In genomic region chr1:193376478-193377134, GRCm38 (mm10) we compare ENCODE assay signal across 8 mouse cellular contexts. TPM values are rescaled to one million over a fixed set of nuclear protein-coding genes. Genes with fewer than 3 reads are reported as not detected.
DNase-seq lines count a peak whose midpoint lies in the region; ATAC-seq and TF ChIP-seq lines count a peak whose summit lies in the region.

No protein-coding gene starts in this region.

- H3K4me3 ChIP-seq in gastrocnemius, adult 2 months = no peak overlapping the region
- no peak overlapping the region for H3K4me3 ChIP-seq in MEL (ENCODE audit: control insufficient read depth in 1 of 2, insufficient read depth in 1 of 2, low read depth in 2 of 2, low read length in 2 of 2)
- no peak overlapping the region for H3K4me3 ChIP-seq in kidney, embryonic 16.5 days (ENCODE audit: low read length)

- DNase-seq in gastrocnemius, adult 2 months = peak; percentile 39
- DNase-seq in gastrocnemius, postnatal 25 days = no peak
- DNase-seq in MEL (ENCODE audit: low read depth, low spot score) = peak; percentile 31
- peak; percentile 74 to 76 for DNase-seq in cerebellum, postnatal 14 days
- peak; percentile 26 for DNase-seq in heart, adult 8-10 months (ENCODE audit: low spot score)
- peak; percentile 82 for DNase-seq in mesoderm, embryonic 11.5 days (ENCODE audit: low read depth, low spot score)
- DNase-seq in spleen, postnatal 36 days (ENCODE audit: low spot score in 2 of 2) = peak; percentile 13 to 27

- TF ChIP-seq RAD21 in MEL (IDR thresholded peaks at IDR 0.05; ENCODE audit: low read depth, low read length) = peak; percentile 62

- intact Hi-C loops in gastrocnemius, adult 2 months (cut with DNase I) = loop anchor here (1.0 to 2.0 kb wide), 3 partner anchors 46 to 168 kb away; no protein-coding TSS in a partner anchor

- no peaks in the 10 kb centered on the region for H3K4me1 ChIP-seq in MEL (ENCODE audit: control insufficient read depth in 1 of 2, insufficient read depth in 2 of 2, low read length in 2 of 2)
- H3K4me1 ChIP-seq in kidney, embryonic 16.5 days (ENCODE audit: insufficient read depth, low read length) = no peaks in the 10 kb centered on the region

- no peak for TF ChIP-seq POLR2A in MEL (IDR thresholded peaks at IDR 0.05; ENCODE audit: control insufficient read depth in 1 of 2, insufficient read depth in 1 of 2, low read depth in 1 of 2, low read length in 2 of 2, poor library complexity in 1 of 2)

- no peak for TF ChIP-seq EP300 in MEL (IDR thresholded peaks at IDR 0.05; ENCODE audit: low read depth in 1 of 2, low read length in 2 of 2)

- no peaks in the 10 kb centered on the region for H3K36me3 ChIP-seq in MEL (ENCODE audit: control insufficient read depth in 1 of 2, insufficient read depth in 2 of 2, low read length in 2 of 2)
- no peaks in the 10 kb centered on the region for H3K36me3 ChIP-seq in kidney, embryonic 16.5 days (ENCODE audit: insufficient read depth, low read length)

- no peak overlapping the region for H3K4me2 ChIP-seq in kidney, embryonic 16.5 days (replicated peaks; ENCODE audit: low read depth, low read length)

- no peak overlapping the region for H3K27ac ChIP-seq in gastrocnemius, adult 2 months
- no peak overlapping the region for H3K27ac ChIP-seq in MEL (ENCODE audit: control insufficient read depth, low read depth, low read length)
- no peak overlapping the region for H3K27ac ChIP-seq in kidney, embryonic 16.5 days (ENCODE audit: low read length)

- no peak overlapping the region for H3K9ac ChIP-seq in MEL (ENCODE audit: control insufficient read depth, low read depth, low read length, poor library complexity, severe bottlenecking)
- no peak overlapping the region for H3K9ac ChIP-seq in kidney, embryonic 16.5 days (replicated peaks; ENCODE audit: low read length)

- WGBS in kidney, embryonic 16.5 days = 33% methylated on average over 4 of the region's 4 CpGs

- no peaks in the 10 kb centered on the region for H3K79me2 ChIP-seq in MEL (ENCODE audit: control insufficient read depth, insufficient read depth, low read length, poor library complexity)

- ATAC-seq in kidney, embryonic 16.5 days (ENCODE audit: low FRiP score, low TSS enrichment) = peak; percentile 56

- peak; percentile 92 for TF ChIP-seq CTCF in gastrocnemius, adult 2 months (IDR thresholded peaks at IDR 0.05)
- TF ChIP-seq CTCF in MEL (IDR thresholded peaks at IDR 0.05 in 2 of 3, conservative IDR thresholded peaks at IDR 0.05 in 1 of 3; ENCODE audit: control insufficient read depth in 1 of 3, insufficient read depth in 1 of 3, low read depth in 2 of 3, low read length in 3 of 3, poor library complexity in 1 of 3, severe bottlenecking in 1 of 3) = peak; percentile 68 to 75 (median 73)

- no peaks in the 10 kb centered on the region for H3K9me3 ChIP-seq in MEL (replicated peaks; ENCODE audit: insufficient read depth, low read length)
- no peaks in the 10 kb centered on the region for H3K9me3 ChIP-seq in kidney, embryonic 16.5 days (ENCODE audit: low read length)

- H3K27me3 ChIP-seq in MEL (ENCODE audit: control insufficient read depth in 1 of 2, insufficient read depth in 2 of 2, low read length in 2 of 2) = no peaks in the 10 kb centered on the region
- H3K27me3 ChIP-seq in kidney, embryonic 16.5 days (ENCODE audit: insufficient read depth, low read length) = no peaks in the 10 kb centered on the region

TF ChIP-seq in MEL, 35 proteins besides CTCF, POLR2A, EP300 and RAD21:
- TF ChIP-seq NRF1 (IDR thresholded peaks at IDR 0.05; ENCODE audit: insufficient read depth, low read depth, low read length, poor library complexity, severe bottlenecking) (peak; percentile 47), ZC3H11A (IDR thresholded peaks at IDR 0.05; ENCODE audit: low read depth, low read length) (peak; percentile 42), SMC3 (IDR thresholded peaks at IDR 0.05; ENCODE audit: low read depth, low read length) (peak; percentile 54), MYC (IDR thresholded peaks at IDR 0.05; ENCODE audit: low read depth, low read length) (no peak)

RNA-seq across cellular contexts. Expression of gene Camk1g, which starts 6.5 kb away (rescaled TPM):
- under 1 TPM in 1 of 2 experiments, not detected in 1; 0.22 TPM for total RNA-seq in gastrocnemius, adult 2 months (2021)
- total RNA-seq in gastrocnemius, postnatal 25 days (2021) = under 1 TPM in 1 of 2 experiments, not detected in 1; 0.18 TPM
- total RNA-seq in MEL (2012; rRNA removed) = not detected in 2 replicates
- polyA plus RNA-seq in MEL (2012; ENCODE audit: insufficient read depth in 1 of 2, insufficient read length in 2 of 2, low read depth in 1 of 2, low replicate concordance in 2 of 2, missing spikeins in 1 of 2) = not detected
- under 1 TPM; 0.14 to 0.72 (median 0.22) TPM for total RNA-seq in heart, adult 8-10 months (2022)
- polyA plus RNA-seq in kidney, embryonic 16.5 days (2015; fragmentation: Nextera tagmentation; extraction: Ambion mirVana) = 14.1 and 16.2 TPM in 2 replicates
